ENCODE assay signal across 10 mouse cellular contexts in genomic region chr1:172431836-172432586, GRCm38 (mm10). TPM values are rescaled to one million over a fixed set of nuclear protein-coding genes. Genes with fewer than 3 reads are reported as not detected.
DNase-seq lines count a peak whose midpoint lies in the region; ATAC-seq lines count a peak whose summit lies in the region.
"Had no signal": no experiment of that assay in that cellular context is flagged by ENCODE, and none has a peak within 500 bp of the region (broad histone marks: within the 10 kb centered on the region; RNA-seq: fewer than 3 reads in every experiment).

No protein-coding gene starts in this region.

- H3K27ac ChIP-seq in lung, embryonic 15.5 days = no peak overlapping the region; the same call in 1 of the 2 replicates
- H3K27ac ChIP-seq: embryonic facial prominence, embryonic 13.5 days; neural tube, embryonic 12.5 days had no signal

- intact Hi-C loops in heart, postnatal 25 days (cut with DNase I) = no loop called here

- no peaks in the 10 kb centered on the region for H3K27me3 ChIP-seq in lung, embryonic 15.5 days
- H3K27me3 ChIP-seq: embryonic facial prominence, embryonic 13.5 days; neural tube, embryonic 12.5 days had no signal

- no peak overlapping the region for H3K4me2 ChIP-seq in lung, embryonic 15.5 days
- H3K4me2 ChIP-seq: embryonic facial prominence, embryonic 13.5 days; neural tube, embryonic 12.5 days had no signal

- H3K4me3 ChIP-seq in lung, embryonic 15.5 days = no peak overlapping the region
- H3K4me3 ChIP-seq: embryonic facial prominence, embryonic 13.5 days; neural tube, embryonic 12.5 days had no signal

- H3K36me3 ChIP-seq in lung, embryonic 15.5 days = no peaks in the 10 kb centered on the region
- H3K36me3 ChIP-seq: embryonic facial prominence, embryonic 13.5 days; neural tube, embryonic 12.5 days had no signal

- WGBS in lung, embryonic 15.5 days = 9% methylated on average over 4 of the region's 4 CpGs

- H3K4me1 ChIP-seq in lung, embryonic 15.5 days = peaks cover 16% of the 10 kb centered on the region
- H3K4me1 ChIP-seq: neural tube, embryonic 12.5 days had no signal

- ATAC-seq in lung, embryonic 15.5 days (ENCODE audit: borderline replicate concordance, extremely low read depth, low FRiP score, low TSS enrichment) = peak; percentile 76
- no peak for ATAC-seq in megakaryocyte-erythroid progenitor cell, adult 5-6 weeks (replicated peaks; ENCODE audit: low FRiP score, low TSS enrichment, poor library complexity, severe bottlenecking)

- peak; percentile 25 for DNase-seq in adrenal gland, adult 2 months
- DNase-seq in adrenal gland, adult 8-10 months = no peak
- DNase-seq in gastrocnemius, adult 18-20 months (ENCODE audit: low spot score) = peak; percentile 26
- peak; percentile 59 for DNase-seq in heart, postnatal 25 days (ENCODE audit: low spot score)
- DNase-seq in retina, postnatal 1 day = no peak
- no peak for DNase-seq in left cerebral cortex, adult 11 months (ENCODE audit: low spot score)

- no peak overlapping the region for H3K9ac ChIP-seq in lung, embryonic 15.5 days
- H3K9ac ChIP-seq: embryonic facial prominence, embryonic 13.5 days; neural tube, embryonic 12.5 days had no signal

- H3K9me3 ChIP-seq in lung, embryonic 15.5 days = no peaks in the 10 kb centered on the region
- H3K9me3 ChIP-seq: embryonic facial prominence, embryonic 13.5 days; neural tube, embryonic 12.5 days had no signal

RNA-seq across cellular contexts. Expression of gene Slamf9, which starts 43.1 kb away (rescaled TPM):
- 1 to 10 TPM; 3.2 to 7.9 TPM for total RNA-seq in adrenal gland, adult 2 months (2021)
- polyA plus RNA-seq in adrenal gland, adult 2 months (2012; rRNA removed) = 4.5 and 4.9 TPM in 2 replicates
- total RNA-seq in adrenal gland, adult 8-10 months (2022) = 10 to 100 TPM in 1 of 4 experiments, 1 to 10 TPM in 3; 5.2 to 11.3 (median 6.2) TPM
- under 1 TPM; 0.28 to 0.30 TPM for total RNA-seq in gastrocnemius, adult 18-20 months (2021)
- 1 to 10 TPM; 1.3 TPM for total RNA-seq in heart, postnatal 25 days (2021)
- 0.31 and 0.51 TPM in 2 replicates for polyA plus RNA-seq in lung, embryonic 15.5 days (2015; fragmentation: Nextera tagmentation; extraction: Ambion mirVana)
- not detected in 2 replicates for total RNA-seq in megakaryocyte-erythroid progenitor cell, adult 5-6 weeks (2014; fragmentation: Nextera tagmentation)
- total RNA-seq in megakaryocyte-erythroid progenitor cell, adult 5-6 weeks (2017) = not detected in 2 replicates
- polyA plus RNA-seq: embryonic facial prominence, embryonic 13.5 days had no signal

RNA-seq across cellular contexts. Expression of gene Igsf9, which starts 49.6 kb away (rescaled TPM):
- total RNA-seq in adrenal gland, adult 2 months (2021) = 1 to 10 TPM in 1 of 2 experiments, under 1 TPM in 1; 0.78 to 3.8 TPM
- polyA plus RNA-seq in adrenal gland, adult 2 months (2012; rRNA removed) = 7.4 and 7.9 TPM in 2 replicates
- total RNA-seq in adrenal gland, adult 8-10 months (2022) = 1 to 10 TPM; 1.5 to 6.6 (median 3.6) TPM
- total RNA-seq in gastrocnemius, adult 18-20 months (2021) = under 1 TPM in 1 of 2 experiments, not detected in 1; 0.19 TPM
- under 1 TPM; 0.25 to 0.55 TPM for total RNA-seq in heart, postnatal 25 days (2021)
- polyA plus RNA-seq in lung, embryonic 15.5 days (2015; fragmentation: Nextera tagmentation; extraction: Ambion mirVana) = 21.7 and 22.5 TPM in 2 replicates
- not detected in 2 replicates for total RNA-seq in megakaryocyte-erythroid progenitor cell, adult 5-6 weeks (2014; fragmentation: Nextera tagmentation)
- total RNA-seq in megakaryocyte-erythroid progenitor cell, adult 5-6 weeks (2017) = 0.09 TPM in 1 of 2 replicates, not detected in the other

RNA-seq across cellular contexts. Expression of gene Pigm, which starts 55.7 kb away (rescaled TPM):
- total RNA-seq in adrenal gland, adult 2 months (2021) = 10 to 100 TPM in 1 of 2 experiments, 1 to 10 TPM in 1; 9.2 to 11.2 TPM
- polyA plus RNA-seq in adrenal gland, adult 2 months (2012; rRNA removed) = 10.4 and 11.0 TPM in 2 replicates
- total RNA-seq in adrenal gland, adult 8-10 months (2022) = 10 to 100 TPM; 11.1 to 13.2 (median 11.8) TPM
- 1 to 10 TPM; 3.0 to 3.3 TPM for total RNA-seq in gastrocnemius, adult 18-20 months (2021)
- 1 to 10 TPM; 4.4 to 4.5 TPM for total RNA-seq in heart, postnatal 25 days (2021)
- polyA plus RNA-seq in lung, embryonic 15.5 days (2015; fragmentation: Nextera tagmentation; extraction: Ambion mirVana) = 5.4 and 5.7 TPM in 2 replicates
- 12.9 and 18.2 TPM in 2 replicates for total RNA-seq in megakaryocyte-erythroid progenitor cell, adult 5-6 weeks (2014; fragmentation: Nextera tagmentation)
- 16.4 and 16.8 TPM in 2 replicates for total RNA-seq in megakaryocyte-erythroid progenitor cell, adult 5-6 weeks (2017)

Comparison
In these comparisons a context has a peak if more than half of its experiments do, and no peak if none do; other contexts are left out.
1. DNase-seq: peak in adrenal gland, adult 2 months (single experiment), gastrocnemius, adult 18-20 months (single experiment) and heart, postnatal 25 days (single experiment); none in adrenal gland, adult 8-10 months (single experiment), retina, postnatal 1 day (single experiment) and left cerebral cortex, adult 11 months (single experiment).